ENCODE assay signal across 11 mouse cellular contexts in the genomic region with DNA sequence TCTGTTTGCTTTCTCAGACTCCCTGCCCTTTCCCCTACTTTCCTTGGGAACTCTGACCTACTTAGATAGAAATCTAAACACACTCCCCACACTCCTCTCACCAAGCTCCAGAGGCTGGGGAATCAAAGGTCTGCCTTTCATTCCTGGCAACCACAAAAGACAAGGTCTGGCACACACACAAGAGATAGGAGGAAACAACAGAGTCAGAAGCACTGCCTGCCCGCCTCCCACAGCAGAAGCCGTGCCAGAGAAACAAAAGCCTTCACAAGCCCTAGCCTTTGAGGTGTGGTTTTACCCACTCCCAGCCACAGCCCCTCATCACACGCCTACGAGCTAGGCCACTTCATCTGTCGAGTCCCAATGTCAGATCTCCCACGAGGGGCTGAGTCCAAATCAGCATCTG. TPM values are rescaled to one million over a fixed set of nuclear protein-coding genes. Genes with fewer than 3 reads are reported as not detected.
DNase-seq lines count a peak whose midpoint lies in the region; ATAC-seq and TF ChIP-seq lines count a peak whose summit lies in the region.
"Had no signal": no experiment of that assay in that cellular context is flagged by ENCODE, and none has a peak within 500 bp of the region (broad histone marks: within the 10 kb centered on the region; RNA-seq: fewer than 3 reads in every experiment).

No protein-coding gene starts in this region.

- H3K27me3 ChIP-seq in forebrain, embryonic 12.5 days: no peaks in the 10 kb centered on the region
- no peaks in the 10 kb centered on the region for H3K27me3 ChIP-seq in intestine, embryonic 16.5 days (replicated peaks; ENCODE audit: control insufficient read depth, insufficient read depth, low read length)
- no peaks in the 10 kb centered on the region for H3K27me3 ChIP-seq in stomach, embryonic 14.5 days (ENCODE audit: control insufficient read depth, insufficient read depth, low read length)

- H3K9me3 ChIP-seq in forebrain, embryonic 12.5 days: no peaks in the 10 kb centered on the region
- H3K9me3 ChIP-seq in intestine, embryonic 16.5 days (ENCODE audit: control insufficient read depth, low read length): no peaks in the 10 kb centered on the region
- H3K9me3 ChIP-seq in stomach, embryonic 14.5 days (ENCODE audit: control insufficient read depth, low read depth, low read length): no peaks in the 10 kb centered on the region

- peaks cover 16% of the 10 kb centered on the region for H3K4me1 ChIP-seq in forebrain, embryonic 12.5 days
- peaks cover 17% of the 10 kb centered on the region for H3K4me1 ChIP-seq in intestine, embryonic 16.5 days (ENCODE audit: control insufficient read depth, insufficient read depth, low read length)
- H3K4me1 ChIP-seq in stomach, embryonic 14.5 days (ENCODE audit: control insufficient read depth, insufficient read depth, low read length): peaks cover 4% of the 10 kb centered on the region; the same call in 1 of the 2 replicates

- TF ChIP-seq CTCF in left cerebral cortex, adult 2 months (IDR thresholded peaks at IDR 0.05): no peak

- no peak for DNase-seq in left cerebral cortex, adult 2 months (ENCODE audit: extremely low spot score in 1 of 2, low spot score in 2 of 2)
- no peak for DNase-seq in left cerebral cortex, postnatal 14 days (ENCODE audit: low spot score in 2 of 2)
- DNase-seq in lung, adult 18-20 months: peak; percentile 62 to 76
- no peak for DNase-seq in frontal cortex, postnatal 25 days (ENCODE audit: low spot score in 2 of 2)

- no peak for ATAC-seq in forebrain, embryonic 12.5 days (ENCODE audit: low FRiP score)
- peak; percentile 93 for ATAC-seq in intestine, embryonic 16.5 days
- ATAC-seq in stomach, embryonic 14.5 days (ENCODE audit: insufficient number of reproducible peaks, insufficient read depth, low FRiP score, low read depth): peak; percentile 76
- no peak for ATAC-seq in cerebellum, adult (ENCODE audit: insufficient number of reproducible peaks, low FRiP score, low TSS enrichment)

- 6% methylated on average over 6 of the region's 6 CpGs for WGBS in forebrain, embryonic 12.5 days
- WGBS in intestine, embryonic 16.5 days: 15% methylated on average over 6 of the region's 6 CpGs
- WGBS in stomach, embryonic 14.5 days: 13% methylated on average over 6 of the region's 6 CpGs

- H3K4me2 ChIP-seq in forebrain, embryonic 12.5 days: peak overlapping the region; percentile 8; the same call in 1 of the 2 replicates
- peak overlapping the region; percentile 26; the same call in 1 of the 2 replicates for H3K4me2 ChIP-seq in intestine, embryonic 16.5 days (ENCODE audit: low read depth, low read length)
- H3K4me2 ChIP-seq in stomach, embryonic 14.5 days (replicated peaks; ENCODE audit: low read depth, low read length): no peak overlapping the region

- no peaks in the 10 kb centered on the region for H3K36me3 ChIP-seq in forebrain, embryonic 12.5 days (replicated peaks)
- no peaks in the 10 kb centered on the region for H3K36me3 ChIP-seq in intestine, embryonic 16.5 days (ENCODE audit: control insufficient read depth, insufficient read depth, low read length)
- H3K36me3 ChIP-seq in stomach, embryonic 14.5 days (ENCODE audit: control insufficient read depth, insufficient read depth, low read length): no peaks in the 10 kb centered on the region

- H3K4me3 ChIP-seq in left cerebral cortex, adult 2 months: no peak overlapping the region
- H3K4me3 ChIP-seq in forebrain, embryonic 12.5 days (replicated peaks): no peak overlapping the region
- no peak overlapping the region for H3K4me3 ChIP-seq in intestine, embryonic 16.5 days (ENCODE audit: low read length)
- H3K4me3 ChIP-seq in stomach, embryonic 14.5 days (ENCODE audit: low read depth, low read length): no peak overlapping the region
- H3K4me3 ChIP-seq: heart, adult 2 months had no signal

- no peak overlapping the region for H3K9ac ChIP-seq in forebrain, embryonic 12.5 days
- 0 out of 2 replicates have a peak overlapping the region, but pooled peaks have one; percentile 9 for H3K9ac ChIP-seq in intestine, embryonic 16.5 days (ENCODE audit: low read depth, low read length)
- no peak overlapping the region for H3K9ac ChIP-seq in stomach, embryonic 14.5 days (replicated peaks; ENCODE audit: low read depth, low read length)

- intact Hi-C loops in left cerebral cortex, adult 2 months (cut with DNase I): no loop called here
- intact Hi-C loops in left cerebral cortex, postnatal 14 days (cut with DNase I): no loop called here

- peak overlapping the region; percentile 57; the same call in 1 of the 2 replicates for H3K27ac ChIP-seq in left cerebral cortex, adult 2 months
- 0 out of 2 replicates have a peak overlapping the region, but pooled peaks have one; percentile 13 for H3K27ac ChIP-seq in forebrain, embryonic 12.5 days
- peak overlapping the region; percentile 86 for H3K27ac ChIP-seq in intestine, embryonic 16.5 days (ENCODE audit: low read length)
- H3K27ac ChIP-seq in stomach, embryonic 14.5 days (ENCODE audit: low read length): no peak overlapping the region
- H3K27ac ChIP-seq: heart, adult 2 months had no signal

RNA-seq across cellular contexts. Expression of a gene that starts 13.0 kb away (rescaled TPM):
- total RNA-seq in left cerebral cortex, adult 2 months (2021): 1 to 10 TPM; 6.3 to 6.4 TPM
- total RNA-seq in left cerebral cortex, postnatal 14 days (2021): 10 to 100 TPM; 10.5 to 10.9 TPM
- 0.94 and 1.3 TPM in 2 replicates for polyA plus RNA-seq in forebrain, embryonic 12.5 days (2016; fragmentation: Nextera tagmentation; extraction: Ambion mirVana)
- polyA plus RNA-seq in intestine, embryonic 16.5 days (2015; fragmentation: Nextera tagmentation; extraction: Ambion mirVana): 352 and 475 TPM in 2 replicates
- 12.2 and 16.1 TPM in 2 replicates for polyA plus RNA-seq in stomach, embryonic 14.5 days (2014; fragmentation: Nextera tagmentation; extraction: Ambion mirVana)
- total RNA-seq: ES-E14 had no signal

RNA-seq across cellular contexts. Expression of a gene that starts 45.3 kb away (rescaled TPM):
- total RNA-seq in left cerebral cortex, adult 2 months (2021): not detected
- total RNA-seq in left cerebral cortex, postnatal 14 days (2021): not detected
- polyA plus RNA-seq in forebrain, embryonic 12.5 days (2016; fragmentation: Nextera tagmentation; extraction: Ambion mirVana): not detected in 2 replicates
- 28.4 and 37.9 TPM in 2 replicates for polyA plus RNA-seq in intestine, embryonic 16.5 days (2015; fragmentation: Nextera tagmentation; extraction: Ambion mirVana)
- polyA plus RNA-seq in stomach, embryonic 14.5 days (2014; fragmentation: Nextera tagmentation; extraction: Ambion mirVana): not detected in 2 replicates
- total RNA-seq: ES-E14; heart, adult 2 months had no signal
- polyA plus RNA-seq: heart, adult 2 months; neural tube, embryonic 14.5 days had no signal

Comparison
In these comparisons a context has a peak if more than half of its experiments do, and no peak if none do; other contexts are left out.
1. DNase-seq: peak in lung, adult 18-20 months (2 of 2); none in left cerebral cortex, adult 2 months (0 of 2), left cerebral cortex, postnatal 14 days (0 of 2) and frontal cortex, postnatal 25 days (0 of 2).
2. ATAC-seq: peak in intestine, embryonic 16.5 days (single experiment) and stomach, embryonic 14.5 days (single experiment); none in forebrain, embryonic 12.5 days (single experiment) and cerebellum, adult (single experiment).
3. RNA of a gene that starts 13.0 kb away (polyA plus RNA-seq): 352 to 475 TPM in intestine, embryonic 16.5 days; 12.2 to 16.1 TPM in stomach, embryonic 14.5 days and 0.94 to 1.3 TPM in forebrain, embryonic 12.5 days; every median in the first group is over 10 times any median in the second.
4. RNA of a gene that starts 45.3 kb away (polyA plus RNA-seq): 28.4 to 37.9 TPM in intestine, embryonic 16.5 days; not detected in stomach, embryonic 14.5 days and not detected in forebrain, embryonic 12.5 days; every median in the first group is over 10 times any median in the second.